Mouse (Mus musculus): Measurements from ENCODE around the gene Slit1. TPM values are rescaled to one million over a fixed set of nuclear protein-coding genes. Genes with fewer than 3 reads are reported as not detected.
A peak's percentile ranks its signal among the peaks of the same experiment; 100 is the strongest.

The Slit1 gene
- total RNA-seq, 2 experiments from 2014 or later: 0.66 to 1.1 TPM

GRCm38 (mm10) chr19:41663506-41664242 is 79.8 kb downstream of the Slit1 start:
- intact Hi-C loops (cut with DNase I; ENCODE audit: low total_unique reads): no loop called here
- peak; percentile 27 for DNase-seq

GRCm38 (mm10) chr19:41661466-41661865 is 82.0 kb downstream of the Slit1 start:
- no peak for DNase-seq
- intact Hi-C loops (cut with DNase I; ENCODE audit: low total_unique reads): no loop called here

GRCm38 (mm10) chr19:41660999-41661374 is 82.5 kb downstream of the Slit1 start:
- no peak for DNase-seq
- intact Hi-C loops (cut with DNase I; ENCODE audit: low total_unique reads): no loop called here

GRCm38 (mm10) chr19:41660294-41660998 is 83.0 kb downstream of the Slit1 start:
- intact Hi-C loops (cut with DNase I; ENCODE audit: low total_unique reads): no loop called here
- peak; percentile 40 for DNase-seq

- intact Hi-C loops (cut with DNase I; ENCODE audit: low total_unique reads): loop anchor here (2.0 kb wide), 1 partner anchor 107 kb away; no protein-coding TSS in a partner anchor
Measured at GRCm38 (mm10) chr19:41657446-41657845, 86.0 kb downstream of the Slit1 start.

GRCm38 (mm10) chr19:41656671-41657070 is 86.8 kb downstream of the Slit1 start:
- DNase-seq: no peak
- intact Hi-C loops (cut with DNase I; ENCODE audit: low total_unique reads): loop anchor here (2.0 kb wide), 1 partner anchor 108 kb away; no protein-coding TSS in a partner anchor

More at GRCm38 (mm10) chr19:41657446-41657845, 86.0 kb downstream of the Slit1 start:
- no peak for DNase-seq

- intact Hi-C loops (cut with DNase I; ENCODE audit: low total_unique reads): loop anchor here (2.0 kb wide), 1 partner anchor 109 kb away; no protein-coding TSS in a partner anchor
- DNase-seq: peak; percentile 70
Measured at GRCm38 (mm10) chr19:41655970-41656369, 87.5 kb downstream of the Slit1 start.

GRCm38 (mm10) chr19:41655089-41655783 is 88.2 kb downstream of the Slit1 start:
- intact Hi-C loops (cut with DNase I; ENCODE audit: low total_unique reads): no loop called here
- no peak for DNase-seq

GRCm38 (mm10) chr19:41651967-41652366 is 91.5 kb downstream of the Slit1 start:
- no peak for DNase-seq
- intact Hi-C loops (cut with DNase I; ENCODE audit: low total_unique reads): no loop called here

GRCm38 (mm10) chr19:41649394-41649793 is 94.1 kb downstream of the Slit1 start:
- intact Hi-C loops (cut with DNase I; ENCODE audit: low total_unique reads): no loop called here
- no peak for DNase-seq

GRCm38 (mm10) chr19:41646947-41647631 is 96.4 kb downstream of the Slit1 start:
- intact Hi-C loops (cut with DNase I; ENCODE audit: low total_unique reads): no loop called here
- DNase-seq: peak; percentile 55

- intact Hi-C loops (cut with DNase I; ENCODE audit: low total_unique reads): no loop called here
- no peak for DNase-seq
Measured at GRCm38 (mm10) chr19:41643010-41643409, 100.5 kb downstream of the Slit1 start.

GRCm38 (mm10) chr19:41634999-41635398 is 108.5 kb downstream of the Slit1 start:
- no peak for DNase-seq
- intact Hi-C loops (cut with DNase I; ENCODE audit: low total_unique reads): no loop called here

- intact Hi-C loops (cut with DNase I; ENCODE audit: low total_unique reads): no loop called here
- no peak for DNase-seq
Measured at GRCm38 (mm10) chr19:41634099-41634498, 109.4 kb downstream of the Slit1 start.

GRCm38 (mm10) chr19:41629532-41629931 is 113.9 kb downstream of the Slit1 start:
- DNase-seq: no peak
- intact Hi-C loops (cut with DNase I; ENCODE audit: low total_unique reads): no loop called here

- intact Hi-C loops (cut with DNase I; ENCODE audit: low total_unique reads): no loop called here
Measured at GRCm38 (mm10) chr19:41628970-41629369, 114.5 kb downstream of the Slit1 start.

GRCm38 (mm10) chr19:41620366-41621092 is 122.9 kb downstream of the Slit1 start:
- intact Hi-C loops (cut with DNase I; ENCODE audit: low total_unique reads): no loop called here
- peak; percentile 54 for DNase-seq

More at GRCm38 (mm10) chr19:41628970-41629369, 114.5 kb downstream of the Slit1 start:
- no peak for DNase-seq

- peak; percentile 77 for DNase-seq
- intact Hi-C loops (cut with DNase I; ENCODE audit: low total_unique reads): no loop called here
Measured at GRCm38 (mm10) chr19:41618771-41619385, 124.6 kb downstream of the Slit1 start.

All from gastrocnemius, postnatal 14 days (tissue).